Mouse (Mus musculus): ENCODE results near the gene Gpatch1. TPM values are rescaled to one million over a fixed set of nuclear protein-coding genes. Genes with fewer than 3 reads are reported as not detected.

Gpatch1 gene
- 14.8 and 15.3 TPM in 2 replicates for polyA plus RNA-seq (2015; fragmentation: Nextera tagmentation; extraction: Ambion mirVana)

GRCm38 (mm10) chr7:35317729-35318609 lies at the start of gene Gpatch1:
Gene Gpatch1, minus strand, starts transcription at chr7:35318440.
- no peaks in the 10 kb centered on the region for H3K36me3 ChIP-seq (ENCODE audit: control insufficient read depth, insufficient read depth, low read length)
- 2% methylated on average over 39 of the region's 39 CpGs for WGBS
- 0 out of 2 replicates have a peak within 1 kb of the TSS, but pooled peaks have one; percentile 18 for H3K27ac ChIP-seq (ENCODE audit: low read length)
- peak within 1 kb of the TSS; percentile 88 for H3K9ac ChIP-seq (ENCODE audit: low read depth, low read length)
- peak within 1 kb of the TSS; percentile 95 for H3K4me3 ChIP-seq (ENCODE audit: low read length)
- H3K4me2 ChIP-seq (ENCODE audit: low read depth, low read length) = peak within 1 kb of the TSS; percentile 75
- no peaks in the 10 kb centered on the region for H3K9me3 ChIP-seq (ENCODE audit: control insufficient read depth, low read length)
- ATAC-seq = peak; percentile 86
- H3K27me3 ChIP-seq (replicated peaks; ENCODE audit: control insufficient read depth, insufficient read depth, low read length) = no peaks in the 10 kb centered on the region
- peaks cover 11% of the 10 kb centered on the region for H3K4me1 ChIP-seq (ENCODE audit: control insufficient read depth, insufficient read depth, low read length)

GRCm38 (mm10) chr7:35365161-35365910 lies 47.1 kb upstream of the Gpatch1 start:
- no peak overlapping the region for H3K4me2 ChIP-seq (ENCODE audit: low read depth, low read length)
- no peak overlapping the region for H3K4me3 ChIP-seq (ENCODE audit: low read length)
- peaks cover 10% of the 10 kb centered on the region for H3K36me3 ChIP-seq (ENCODE audit: control insufficient read depth, insufficient read depth, low read length)
- no peak overlapping the region for H3K27ac ChIP-seq (ENCODE audit: low read length)
- no peaks in the 10 kb centered on the region; the same call in 1 of the 2 replicates for H3K4me1 ChIP-seq (ENCODE audit: control insufficient read depth, insufficient read depth, low read length)
- no peaks in the 10 kb centered on the region for H3K27me3 ChIP-seq (replicated peaks; ENCODE audit: control insufficient read depth, insufficient read depth, low read length)
- H3K9me3 ChIP-seq (ENCODE audit: control insufficient read depth, low read length) = no peaks in the 10 kb centered on the region
- 74% methylated on average over 12 of the region's 12 CpGs for WGBS
- peak; percentile 32; the same call in 1 of the 2 replicates for ATAC-seq
- H3K9ac ChIP-seq (ENCODE audit: low read depth, low read length) = no peak overlapping the region

GRCm38 (mm10) chr7:35362868-35363267 lies 44.6 kb upstream of the Gpatch1 start:
- no peak overlapping the region for H3K27ac ChIP-seq (ENCODE audit: low read length)
- WGBS = 52% methylated on average over 5 of the region's 5 CpGs
- ATAC-seq = peak; percentile 75

GRCm38 (mm10) chr7:35362253-35362652 lies 44.0 kb upstream of the Gpatch1 start:
- Histone ChIP-seq H3K27me3 (replicated peaks; ENCODE audit: control insufficient read depth, insufficient read depth, low read length) (no peaks in the 10 kb centered on the region), H3K4me3 (ENCODE audit: low read length) (no peak overlapping the region), H3K27ac (ENCODE audit: low read length) (peak overlapping the region; percentile 29), H3K4me1 (ENCODE audit: control insufficient read depth, insufficient read depth, low read length) (no peaks in the 10 kb centered on the region; the same call in 1 of the 2 replicates), H3K36me3 (ENCODE audit: control insufficient read depth, insufficient read depth, low read length) (peaks cover 7% of the 10 kb centered on the region), H3K4me2 (ENCODE audit: low read depth, low read length) (no peak overlapping the region), H3K9ac (ENCODE audit: low read depth, low read length) (no peak overlapping the region), H3K9me3 (ENCODE audit: control insufficient read depth, low read length) (no peaks in the 10 kb centered on the region)
- 53% methylated on average over 5 of the region's 5 CpGs for whole genome bisulfite sequencing
- ATAC-seq = no peak

More at GRCm38 (mm10) chr7:35362868-35363267, 44.6 kb upstream of the Gpatch1 start:
- H3K4me3 ChIP-seq (ENCODE audit: low read length) = no peak overlapping the region
- no peak overlapping the region for H3K4me2 ChIP-seq (ENCODE audit: low read depth, low read length)
- H3K27me3 ChIP-seq (replicated peaks; ENCODE audit: control insufficient read depth, insufficient read depth, low read length) = no peaks in the 10 kb centered on the region
- peaks cover 7% of the 10 kb centered on the region for H3K36me3 ChIP-seq (ENCODE audit: control insufficient read depth, insufficient read depth, low read length)
- no peaks in the 10 kb centered on the region; the same call in 1 of the 2 replicates for H3K4me1 ChIP-seq (ENCODE audit: control insufficient read depth, insufficient read depth, low read length)
- no peaks in the 10 kb centered on the region for H3K9me3 ChIP-seq (ENCODE audit: control insufficient read depth, low read length)
- H3K9ac ChIP-seq (ENCODE audit: low read depth, low read length) = no peak overlapping the region

- Histone ChIP-seq H3K27ac (ENCODE audit: low read length) (no peak overlapping the region), H3K36me3 (ENCODE audit: control insufficient read depth, insufficient read depth, low read length) (no peaks in the 10 kb centered on the region), H3K4me1 (ENCODE audit: control insufficient read depth, insufficient read depth, low read length) (peaks cover 17% of the 10 kb centered on the region), H3K4me2 (ENCODE audit: low read depth, low read length) (no peak overlapping the region), H3K4me3 (ENCODE audit: low read length) (no peak overlapping the region), H3K27me3 (replicated peaks; ENCODE audit: control insufficient read depth, insufficient read depth, low read length) (no peaks in the 10 kb centered on the region), H3K9me3 (ENCODE audit: control insufficient read depth, low read length) (no peaks in the 10 kb centered on the region), H3K9ac (ENCODE audit: low read depth, low read length) (no peak overlapping the region)
- ATAC-seq = no peak
- WGBS = 83% methylated on average over 12 of the region's 12 CpGs
These were observed 39.4 kb upstream of the Gpatch1 start for GRCm38 (mm10) chr7:35357621-35358020.

GRCm38 (mm10) chr7:35355303-35355872 lies 37.1 kb upstream of the Gpatch1 start:
- Histone ChIP-seq H3K27me3 (replicated peaks; ENCODE audit: control insufficient read depth, insufficient read depth, low read length) (no peaks in the 10 kb centered on the region), H3K9me3 (ENCODE audit: control insufficient read depth, low read length) (no peaks in the 10 kb centered on the region), H3K4me3 (ENCODE audit: low read length) (no peak overlapping the region), H3K4me1 (ENCODE audit: control insufficient read depth, insufficient read depth, low read length) (peaks cover 22% of the 10 kb centered on the region), H3K4me2 (ENCODE audit: low read depth, low read length) (0 out of 2 replicates have a peak overlapping the region, but pooled peaks have one; percentile 15), H3K9ac (ENCODE audit: low read depth, low read length) (peak overlapping the region; percentile 52), H3K36me3 (ENCODE audit: control insufficient read depth, insufficient read depth, low read length) (no peaks in the 10 kb centered on the region), H3K27ac (ENCODE audit: low read length) (peak overlapping the region; percentile 85)
- ATAC-seq = peak; percentile 86
- 23% methylated on average over 5 of the region's 5 CpGs for WGBS

- H3K9me3 ChIP-seq (ENCODE audit: control insufficient read depth, low read length) = no peaks in the 10 kb centered on the region
- H3K4me3 ChIP-seq (ENCODE audit: low read length) = no peak overlapping the region
- peaks cover 31% of the 10 kb centered on the region for H3K4me1 ChIP-seq (ENCODE audit: control insufficient read depth, insufficient read depth, low read length)
- ATAC-seq = no peak
- no peaks in the 10 kb centered on the region for H3K27me3 ChIP-seq (replicated peaks; ENCODE audit: control insufficient read depth, insufficient read depth, low read length)
- peak overlapping the region; percentile 67 for H3K27ac ChIP-seq (ENCODE audit: low read length)
- WGBS = 91% methylated on average over 15 of the region's 15 CpGs
- no peaks in the 10 kb centered on the region for H3K36me3 ChIP-seq (ENCODE audit: control insufficient read depth, insufficient read depth, low read length)
- no peak overlapping the region for H3K4me2 ChIP-seq (ENCODE audit: low read depth, low read length)
- H3K9ac ChIP-seq (ENCODE audit: low read depth, low read length) = no peak overlapping the region
These were observed 35.1 kb upstream of the Gpatch1 start for GRCm38 (mm10) chr7:35353306-35353705.

- H3K27ac ChIP-seq (ENCODE audit: low read length) = no peak overlapping the region
These were observed 32.9 kb upstream of the Gpatch1 start for GRCm38 (mm10) chr7:35351155-35351554.

More at GRCm38 (mm10) chr7:35351155-35351554, 32.9 kb upstream of the Gpatch1 start:
- Histone ChIP-seq H3K4me2 (ENCODE audit: low read depth, low read length) (no peak overlapping the region), H3K27me3 (replicated peaks; ENCODE audit: control insufficient read depth, insufficient read depth, low read length) (no peaks in the 10 kb centered on the region), H3K36me3 (ENCODE audit: control insufficient read depth, insufficient read depth, low read length) (no peaks in the 10 kb centered on the region), H3K4me1 (ENCODE audit: control insufficient read depth, insufficient read depth, low read length) (peaks cover 31% of the 10 kb centered on the region), H3K4me3 (ENCODE audit: low read length) (no peak overlapping the region), H3K9ac (ENCODE audit: low read depth, low read length) (no peak overlapping the region), H3K9me3 (ENCODE audit: control insufficient read depth, low read length) (no peaks in the 10 kb centered on the region)
- 82% methylated on average over 3 of the region's 3 CpGs for WGBS
- no peak for ATAC-seq

Measured in intestine, embryonic 16.5 days (tissue).